Mouse (Mus musculus) liver, embryonic 13.5 days (tissue): ENCODE results near the gene Rapgef4. TPM values are rescaled to one million over a fixed set of nuclear protein-coding genes. Genes with fewer than 3 reads are reported as not detected.
"Not testable (repeated sequence)": the region's sequence is repeated elsewhere in the genome, so short reads cannot be mapped to it uniquely, and the experiment has no call there.

Experiments
- ATAC-seq: fragments of 200-750 bp; cut with Nextera tagmentation; 2 replicates; pipeline ENCODE4 v1.8.0; 2017; ENCODE audit warnings: low read depth, mild to moderate bottlenecking, moderate number of reproducible peaks, moderate library complexity
- DNase-seq: peaks from one replicate; pipeline ENCODE4 v3.0.0; 2022
- H3K27ac ChIP-seq: fragments of 300-500 bp; sonication (generic); 2 replicates; pipeline ENCODE4 v1.5.1; 2015; ENCODE audit warnings: moderate library complexity, mild to moderate bottlenecking, inconsistent platforms
- H3K27me3 ChIP-seq: fragments of 300-500 bp; sonication (generic); 2 replicates; pipeline ENCODE4 v1.6.1; 2015; ENCODE audit warnings: mild to moderate bottlenecking, inconsistent platforms
- H3K36me3 ChIP-seq: fragments of 300-500 bp; sonication (generic); 2 replicates; pipeline ENCODE4 v1.6.1; 2015; ENCODE audit warnings: mild to moderate bottlenecking, inconsistent platforms
- H3K4me1 ChIP-seq: fragments of 300-500 bp; sonication (generic); replicated peaks from 2 replicates; pipeline ENCODE4 v1.6.1; 2015; ENCODE audit warnings: inconsistent platforms
- H3K4me2 ChIP-seq: fragments of 300-500 bp; sonication (generic); 2 replicates; pipeline ENCODE4 v1.6.1; 2015; ENCODE audit warnings: inconsistent platforms, mild to moderate bottlenecking, moderate library complexity
- H3K4me3 ChIP-seq: fragments of 300-500 bp; sonication (generic); replicated peaks from 2 replicates; pipeline ENCODE4 v1.5.1; 2015; ENCODE audit warnings: mild to moderate bottlenecking, inconsistent platforms
- H3K9ac ChIP-seq: fragments of 300-500 bp; sonication (generic); 2 replicates; pipeline ENCODE4 v1.6.1; 2015; ENCODE audit warnings: mild to moderate bottlenecking, inconsistent platforms
- H3K9me3 ChIP-seq: fragments of 300-500 bp; sonication (generic); replicated peaks from 2 replicates; pipeline ENCODE4 v1.6.1; 2016; ENCODE audit warnings: inconsistent platforms
- WGBS: fragments of 180-500 bp; shearing (Covaris S2); methylation state at CpG from one replicate; pipeline ENCODE4 v1.1.7; 2015; ENCODE audit not compliant: insufficient replicate concordance; 5-methylcytosine and 5-hydroxymethylcytosine counted together
- polyA plus RNA-seq: library from polyadenylated mRNA; unstranded; fragments of >200 nt; fragmentation: Nextera tagmentation; extraction: Ambion mirVana; gene quantifications from 2 replicates; pipeline ENCODE4 v1.2.1, GENCODE M21; 2015

Gene Rapgef4
- polyA plus RNA-seq, 1 experiment from 2014 or later: 2.7 TPM

- H3K4me2 ChIP-seq: no peak overlapping the region
- H3K27me3 ChIP-seq: no peaks in the 10 kb centered on the region
- DNase-seq (no peak), ATAC-seq (no peak)
- no peak overlapping the region for H3K4me3 ChIP-seq
- H3K4me1 ChIP-seq: no peaks in the 10 kb centered on the region
- WGBS: 63% methylated on average over 5 of the region's 5 CpGs
- H3K27ac ChIP-seq: no peak overlapping the region
- no peaks in the 10 kb centered on the region for H3K9me3 ChIP-seq
- H3K9ac ChIP-seq: no peak overlapping the region
- H3K36me3 ChIP-seq: no peaks in the 10 kb centered on the region
Measured at GRCm38 (mm10) chr2:72054280-72054679, 73.2 kb downstream of the Rapgef4 start.

GRCm38 (mm10) chr2:72054736-72055135 lies 73.7 kb downstream of the Rapgef4 start:
- Histone ChIP-seq H3K27me3 (no peaks in the 10 kb centered on the region), H3K4me2 (no peak overlapping the region), H3K36me3 (no peaks in the 10 kb centered on the region), H3K4me3 (no peak overlapping the region), H3K9ac (no peak overlapping the region), H3K4me1 (no peaks in the 10 kb centered on the region), H3K27ac (no peak overlapping the region), H3K9me3 (no peaks in the 10 kb centered on the region)
- ATAC-seq (no peak), DNase-seq (no peak)
- 26% methylated on average over 6 of the region's 6 CpGs for WGBS

- Histone ChIP-seq H3K27ac (no peak overlapping the region), H3K36me3 (no peaks in the 10 kb centered on the region), H3K9ac (no peak overlapping the region), H3K27me3 (no peaks in the 10 kb centered on the region), H3K4me2 (no peak overlapping the region), H3K4me1 (no peaks in the 10 kb centered on the region), H3K9me3 (no peaks in the 10 kb centered on the region), H3K4me3 (no peak overlapping the region)
- no peak for ATAC-seq
- DNase-seq: no peak
- 67% methylated on average over 5 of the region's 5 CpGs for WGBS
Measured at GRCm38 (mm10) chr2:72055476-72055875, 74.4 kb downstream of the Rapgef4 start.

- Histone ChIP-seq H3K4me2 (no peak overlapping the region), H3K4me1 (no peaks in the 10 kb centered on the region), H3K9ac (no peak overlapping the region), H3K4me3 (no peak overlapping the region), H3K9me3 (no peaks in the 10 kb centered on the region), H3K27ac (no peak overlapping the region), H3K36me3 (no peaks in the 10 kb centered on the region), H3K27me3 (no peaks in the 10 kb centered on the region)
- 34% methylated on average over 11 of the region's 11 CpGs for WGBS
- ATAC-seq (no peak), DNase-seq (no peak)
Measured at GRCm38 (mm10) chr2:72056081-72056874, 75.2 kb downstream of the Rapgef4 start.

DNA sequence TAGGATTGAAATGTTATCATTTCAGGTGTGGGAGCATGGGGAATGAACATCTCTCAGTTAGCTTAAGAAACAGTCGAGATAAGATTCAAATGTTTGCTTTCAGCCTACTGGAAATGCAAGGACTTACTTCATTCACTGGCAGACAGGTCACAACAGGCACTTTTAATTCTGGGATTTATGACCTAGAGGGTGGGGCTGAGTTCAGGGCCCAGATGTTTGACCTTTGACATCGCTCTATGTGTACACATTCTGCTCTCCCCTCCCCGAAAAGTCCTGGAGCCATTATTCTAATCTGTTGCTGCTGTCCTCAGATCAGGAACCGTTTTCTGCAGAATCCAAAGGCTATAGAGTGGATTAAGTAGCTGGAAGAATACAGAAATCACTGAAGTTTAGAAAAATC lies 81.9 kb downstream of the Rapgef4 start:
- Histone ChIP-seq H3K9ac (no peak overlapping the region), H3K36me3 (no peaks in the 10 kb centered on the region), H3K4me1 (no peaks in the 10 kb centered on the region), H3K4me3 (no peak overlapping the region), H3K9me3 (no peaks in the 10 kb centered on the region), H3K27ac (no peak overlapping the region), H3K27me3 (no peaks in the 10 kb centered on the region), H3K4me2 (no peak overlapping the region)
- ATAC-seq (no peak), DNase-seq (no peak)
- WGBS: 47% methylated on average over 4 of the region's 4 CpGs

DNA sequence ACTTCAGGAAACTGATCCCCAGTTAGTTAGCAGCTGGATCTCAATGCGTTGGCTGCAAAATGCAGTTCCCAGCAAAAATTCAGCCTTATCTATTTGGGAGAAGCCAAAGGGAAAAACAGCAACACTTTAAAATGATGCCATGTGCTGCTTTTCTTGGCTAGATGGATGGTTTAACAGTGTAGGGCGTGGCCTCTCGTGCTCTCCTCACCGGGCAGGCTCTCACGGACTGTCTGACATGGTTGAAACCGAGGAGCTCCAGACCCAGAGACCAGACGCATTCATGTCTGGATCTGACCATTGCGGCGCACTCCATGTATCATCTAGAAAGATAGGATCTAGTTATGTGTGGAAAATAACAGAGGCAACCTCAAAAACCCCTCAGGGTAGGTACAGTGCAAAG lies 87.5 kb downstream of the Rapgef4 start:
- H3K4me2 ChIP-seq: no peak overlapping the region
- no peak for ATAC-seq
- DNase-seq: no peak
- no peak overlapping the region for H3K4me3 ChIP-seq
- H3K27me3 ChIP-seq: no peaks in the 10 kb centered on the region
- H3K4me1 ChIP-seq: no peaks in the 10 kb centered on the region
- H3K36me3 ChIP-seq: no peaks in the 10 kb centered on the region
- WGBS: 67% methylated on average over 9 of the region's 9 CpGs
- no peak overlapping the region for H3K9ac ChIP-seq
- no peaks in the 10 kb centered on the region for H3K9me3 ChIP-seq
- no peak overlapping the region for H3K27ac ChIP-seq

DNA sequence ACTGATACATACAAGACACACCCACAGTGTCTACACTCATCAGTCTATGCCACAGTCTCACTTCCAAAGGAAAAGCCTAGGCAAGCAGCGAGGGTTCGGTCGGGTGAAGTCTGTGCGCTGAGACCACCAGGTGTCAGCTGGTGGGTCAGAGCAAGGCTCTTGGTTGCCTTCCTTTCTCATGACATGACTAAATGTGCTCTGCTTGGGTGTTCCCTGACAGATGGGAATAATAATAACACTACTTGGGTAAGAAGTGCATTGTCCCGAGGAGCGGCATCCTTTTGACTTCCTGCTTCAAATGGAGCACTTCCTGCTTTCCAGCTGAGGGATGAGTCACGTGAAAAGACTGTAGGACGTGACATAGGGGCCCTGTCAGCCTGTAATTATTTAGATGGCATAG lies 89.0 kb downstream of the Rapgef4 start:
- Histone ChIP-seq H3K4me2 (no peak overlapping the region), H3K27me3 (no peaks in the 10 kb centered on the region), H3K4me3 (no peak overlapping the region), H3K9ac (no peak overlapping the region), H3K36me3 (no peaks in the 10 kb centered on the region), H3K4me1 (0 out of 2 replicates have a peak, but pooled peaks cover 2% of the 10 kb centered on the region), H3K9me3 (no peaks in the 10 kb centered on the region), H3K27ac (no peak overlapping the region)
- WGBS: 39% methylated on average over 8 of the region's 8 CpGs
- DNase-seq (no peak), ATAC-seq (no peak)

DNA sequence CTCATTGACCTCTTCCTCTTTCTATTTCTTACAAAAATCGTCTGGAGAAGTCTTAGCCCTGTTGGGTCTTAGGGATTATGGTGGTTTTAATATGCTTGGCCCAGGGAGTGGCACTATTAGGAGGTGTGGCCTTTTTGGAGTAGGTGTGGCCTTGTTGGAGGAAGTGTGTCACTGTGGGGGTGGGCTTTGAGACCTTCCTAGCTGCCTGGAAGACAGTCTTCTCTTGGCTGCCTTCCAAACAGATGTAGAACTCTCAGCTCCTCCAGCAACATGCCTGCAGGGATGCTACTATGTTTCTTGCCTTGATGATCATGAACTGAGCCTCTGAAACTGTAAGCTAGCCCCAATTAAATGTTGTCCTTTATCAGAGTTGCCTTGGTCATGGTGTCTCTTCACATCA lies 92.1 kb downstream of the Rapgef4 start:
- ATAC-seq, DNase-seq, H3K4me3 ChIP-seq, H3K36me3 ChIP-seq, H3K27ac ChIP-seq, H3K9ac ChIP-seq, H3K9me3 ChIP-seq, H3K4me1 ChIP-seq, H3K27me3 ChIP-seq, H3K4me2 ChIP-seq: not testable (repeated sequence)
- WGBS: 8% methylated on average over 1 of the region's 1 CpGs

DNA sequence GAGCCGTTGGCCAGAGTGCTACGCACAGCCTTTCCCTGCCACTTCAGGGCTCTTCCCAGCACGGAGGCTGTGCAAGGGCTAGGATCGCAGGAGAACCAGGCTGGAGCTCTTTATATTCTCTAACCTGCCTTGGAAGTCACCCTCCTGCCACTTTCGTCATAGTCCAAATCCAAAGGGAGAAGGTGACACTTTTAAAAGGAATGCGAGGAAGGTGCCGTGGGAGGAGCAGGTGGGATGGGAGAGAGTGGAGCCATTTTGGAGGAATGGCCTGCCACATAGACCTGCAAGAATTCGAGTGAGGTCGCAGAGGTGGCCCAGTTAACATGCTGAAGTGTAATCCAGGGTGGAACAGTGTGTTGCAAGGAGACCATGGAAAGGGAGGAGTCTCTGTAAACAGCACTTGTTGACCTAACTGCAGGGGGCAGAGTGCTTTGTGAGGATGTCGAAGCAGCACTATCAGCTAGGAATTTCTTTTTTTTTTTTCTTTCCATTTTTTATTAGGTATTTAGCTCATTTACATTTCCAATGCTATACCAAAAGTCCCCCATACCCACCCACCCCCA lies 94.0 kb downstream of the Rapgef4 start:
- 73% methylated on average over 10 of the region's 10 CpGs for WGBS
- Histone ChIP-seq H3K27ac (no peak overlapping the region), H3K4me1 (0 out of 2 replicates have a peak, but pooled peaks cover 2% of the 10 kb centered on the region), H3K27me3 (no peaks in the 10 kb centered on the region), H3K36me3 (no peaks in the 10 kb centered on the region), H3K4me3 (no peak overlapping the region), H3K9ac (no peak overlapping the region), H3K9me3 (no peaks in the 10 kb centered on the region), H3K4me2 (no peak overlapping the region)
- ATAC-seq (no peak), DNase-seq (no peak)

DNA sequence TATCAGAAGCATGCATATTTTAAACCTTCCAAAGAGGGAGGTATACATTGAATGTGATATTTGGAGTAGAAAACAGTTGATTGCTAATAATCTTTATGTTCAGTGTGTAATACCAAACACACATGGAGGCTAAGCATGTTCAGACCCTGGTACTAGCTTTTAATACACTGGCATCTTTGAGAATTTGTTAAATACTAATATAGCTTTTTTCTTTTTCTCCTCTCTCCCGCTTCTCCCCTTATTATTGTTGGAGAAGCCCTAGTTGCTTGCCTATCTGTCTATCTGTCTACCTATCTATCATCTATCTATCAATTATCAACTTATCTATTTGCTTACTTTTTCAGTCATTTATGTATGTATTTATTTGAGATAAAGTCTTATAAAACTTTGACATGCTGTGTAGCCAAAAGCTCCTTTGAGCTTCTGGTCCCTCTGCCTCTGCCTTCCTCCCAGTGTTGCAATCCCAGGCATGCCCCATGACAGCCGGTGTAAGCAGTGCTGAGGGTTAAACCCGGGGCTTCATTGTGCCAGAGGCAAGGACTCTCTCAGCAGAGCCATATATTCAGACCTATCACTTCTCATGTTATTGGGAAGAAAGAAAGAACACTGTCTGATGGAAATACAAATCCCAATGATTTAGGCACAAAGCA lies 96.6 kb downstream of the Rapgef4 start:
- no peak for ATAC-seq

GRCm38 (mm10) chr2:72078140-72078521 lies 97.1 kb downstream of the Rapgef4 start:
- H3K4me1 ChIP-seq: 0 out of 2 replicates have a peak, but pooled peaks cover 2% of the 10 kb centered on the region
- H3K27ac ChIP-seq: no peak overlapping the region
- no peak overlapping the region for H3K9ac ChIP-seq
- H3K4me2 ChIP-seq: no peak overlapping the region
- no peaks in the 10 kb centered on the region for H3K9me3 ChIP-seq
- H3K36me3 ChIP-seq: no peaks in the 10 kb centered on the region
- H3K27me3 ChIP-seq: no peaks in the 10 kb centered on the region
- no peak for ATAC-seq
- no peak overlapping the region for H3K4me3 ChIP-seq
- 63% methylated on average over 6 of the region's 6 CpGs for WGBS
- no peak for DNase-seq

More for the DNA sequence above, 96.6 kb downstream of the Rapgef4 start:
- H3K4me1 ChIP-seq: 0 out of 2 replicates have a peak, but pooled peaks cover 2% of the 10 kb centered on the region
- H3K4me3 ChIP-seq: no peak overlapping the region
- H3K36me3 ChIP-seq: no peaks in the 10 kb centered on the region
- no peaks in the 10 kb centered on the region for H3K9me3 ChIP-seq
- no peak for DNase-seq
- H3K9ac ChIP-seq: no peak overlapping the region
- no peak overlapping the region for H3K4me2 ChIP-seq
- WGBS: 54% methylated on average over 3 of the region's 3 CpGs
- no peak overlapping the region for H3K27ac ChIP-seq
- no peaks in the 10 kb centered on the region for H3K27me3 ChIP-seq
